Mouse (Mus musculus) MEL (cell line): ENCODE measurements around the gene Klhl23. TPM values are rescaled to one million over a fixed set of nuclear protein-coding genes. Genes with fewer than 3 reads are reported as not detected.

Experiments
- DNase-seq: peaks from one replicate; pipeline ENCODE4 v3.0.0; 2011; ENCODE audit warnings: low read depth, low spot score
- H3K27ac ChIP-seq: 2 replicates; pipeline ENCODE4 v1.5.1; 2012; ENCODE audit warnings: low read depth, mild to moderate bottlenecking, control low read depth, low read length, moderate library complexity; ENCODE audit not compliant: control insufficient read depth
- H3K27me3 ChIP-seq, 2 experiments: fragments of 150-350 bp in 1 of 2; sonication (generic) in 1 of 2; 2 replicates each; pipeline ENCODE4 v1.6.1; 2012; ENCODE audit warnings: low read length in 2 of 2, mild to moderate bottlenecking in 2 of 2, improper control_type of control experiment in 1 of 2, moderate library complexity in 1 of 2; ENCODE audit not compliant: insufficient read depth in 2 of 2, control insufficient read depth in 1 of 2
- H3K36me3 ChIP-seq, 2 experiments: 2 replicates each; pipeline ENCODE4 v1.6.1; 2012 to 2014; ENCODE audit warnings: low read length in 2 of 2, improper control_type of control experiment in 1 of 2, inconsistent platforms in 1 of 2, mild to moderate bottlenecking in 1 of 2; ENCODE audit not compliant: insufficient read depth in 2 of 2, control insufficient read depth in 1 of 2
- H3K4me1 ChIP-seq, 2 experiments: fragments of 150-350 bp in 1 of 2; sonication (generic) in 1 of 2; 2 replicates each; pipeline ENCODE4 v1.6.1; 2012; ENCODE audit warnings: low read length in 2 of 2, improper control_type of control experiment in 1 of 2, mild to moderate bottlenecking in 1 of 2; ENCODE audit not compliant: insufficient read depth in 2 of 2, control insufficient read depth in 1 of 2
- H3K4me3 ChIP-seq, 2 experiments: fragments of 150-350 bp in 1 of 2; sonication (generic) in 1 of 2; 2 replicates each; pipeline ENCODE4 v1.5.1; 2012; ENCODE audit warnings: low read depth in 2 of 2, low read length in 2 of 2, mild to moderate bottlenecking in 2 of 2, moderate library complexity in 2 of 2, control low read depth in 1 of 2, improper control_type of control experiment in 1 of 2; ENCODE audit not compliant: control insufficient read depth in 1 of 2, insufficient read depth in 1 of 2
- H3K79me2 ChIP-seq: 2 replicates; pipeline ENCODE4 v1.6.1; 2012; ENCODE audit warnings: mild to moderate bottlenecking, low read length, moderate library complexity; ENCODE audit not compliant: control insufficient read depth, poor library complexity, insufficient read depth
- H3K9ac ChIP-seq: 2 replicates; pipeline ENCODE4 v1.6.1; 2012; ENCODE audit warnings: low read depth, mild to moderate bottlenecking, control low read depth, low read length, moderate library complexity; ENCODE audit not compliant: control insufficient read depth, poor library complexity, severe bottlenecking
- H3K9me3 ChIP-seq: fragments of 150-350 bp; sonication (generic); replicated peaks from 2 replicates; pipeline ENCODE4 v1.6.1; 2012; ENCODE audit warnings: mild to moderate bottlenecking, low read length, improper control_type of control experiment, moderate library complexity; ENCODE audit not compliant: insufficient read depth
- BHLHE40 ChIP-seq: IDR thresholded peaks from 2 replicates; pipeline ENCODE4 v1.6.1; 2012; ENCODE audit warnings: low read depth, mild to moderate bottlenecking, inconsistent platforms, low read length, improper control_type of control experiment, borderline replicate concordance
- CHD1 ChIP-seq: IDR thresholded peaks from 2 replicates; pipeline ENCODE4 v1.6.1; 2012; ENCODE audit warnings: low read depth, mild to moderate bottlenecking, inconsistent platforms, low read length, improper control_type of control experiment
- CHD2 ChIP-seq: IDR thresholded peaks from 2 replicates; pipeline ENCODE4 v1.6.1; 2011; ENCODE audit warnings: low read length, improper control_type of control experiment
- CTCF ChIP-seq, 3 experiments: IDR thresholded peaks in 2 of 3; conservative IDR thresholded peaks in 1 of 3; 2 replicates each; pipeline ENCODE4 v1.5.1; 2011 to 2012; ENCODE audit warnings: low read length in 3 of 3, low read depth in 2 of 3, mild to moderate bottlenecking in 2 of 3, improper control_type of control experiment in 1 of 3, inconsistent platforms in 1 of 3, mixed read lengths in 1 of 3, moderate library complexity in 1 of 3; ENCODE audit not compliant: control insufficient read depth in 1 of 3, insufficient read depth in 1 of 3, poor library complexity in 1 of 3, severe bottlenecking in 1 of 3
- E2F4 ChIP-seq: IDR thresholded peaks from 2 replicates; pipeline ENCODE4 v1.6.1; 2011; ENCODE audit warnings: low read depth, low read length, improper control_type of control experiment, borderline replicate concordance
- ETS1 ChIP-seq: IDR thresholded peaks from 2 replicates; pipeline ENCODE4 v1.6.1; 2012; ENCODE audit warnings: low read depth, mild to moderate bottlenecking, inconsistent platforms, low read length, improper control_type of control experiment, moderate library complexity
- GABPA ChIP-seq: IDR thresholded peaks from 2 replicates; pipeline ENCODE4 v1.6.1; 2012; ENCODE audit warnings: low read depth, mild to moderate bottlenecking, inconsistent platforms, low read length, improper control_type of control experiment, moderate library complexity
- GATA1 ChIP-seq: IDR thresholded peaks from 2 replicates; pipeline ENCODE4 v1.6.1; 2011; ENCODE audit warnings: low read depth, low read length, improper control_type of control experiment
- HCFC1 ChIP-seq: IDR thresholded peaks from 2 replicates; pipeline ENCODE4 v1.6.1; 2012; ENCODE audit warnings: low read depth, mild to moderate bottlenecking, inconsistent platforms, low read length, improper control_type of control experiment, moderate library complexity
- JUND ChIP-seq: IDR thresholded peaks from 2 replicates; pipeline ENCODE4 v1.6.1; 2011; ENCODE audit warnings: low read depth, mild to moderate bottlenecking, improper control_type of control experiment, low read length
- MEF2A ChIP-seq: IDR thresholded peaks from 2 replicates; pipeline ENCODE4 v1.6.1; 2014; ENCODE audit warnings: low read depth, mild to moderate bottlenecking, inconsistent platforms, low read length, improper control_type of control experiment; ENCODE audit not compliant: poor library complexity, insufficient replicate concordance, severe bottlenecking; ENCODE audit errors: extremely low read depth
- MXI1 ChIP-seq: IDR thresholded peaks from 2 replicates; pipeline ENCODE4 v1.6.1; 2011; ENCODE audit warnings: mild to moderate bottlenecking, low read depth, low read length, improper control_type of control experiment
- MYC ChIP-seq: IDR thresholded peaks from 2 replicates; pipeline ENCODE4 v1.6.1; 2011; ENCODE audit warnings: low read depth, mild to moderate bottlenecking, low read length, improper control_type of control experiment, moderate library complexity
- NELFE ChIP-seq: IDR thresholded peaks from 2 replicates; pipeline ENCODE4 v1.6.1; 2011; ENCODE audit warnings: low read depth, low read length, improper control_type of control experiment
- POLR2AphosphoS2 ChIP-seq: IDR thresholded peaks from 2 replicates; pipeline ENCODE4 v1.6.1; 2011; ENCODE audit warnings: low read length, improper control_type of control experiment
- RAD21 ChIP-seq: IDR thresholded peaks from 2 replicates; pipeline ENCODE4 v1.6.1; 2011; ENCODE audit warnings: mild to moderate bottlenecking, low read depth, low read length, improper control_type of control experiment
- RCOR1 ChIP-seq: IDR thresholded peaks from 2 replicates; pipeline ENCODE4 v1.6.1; 2012; ENCODE audit warnings: low read depth, mild to moderate bottlenecking, inconsistent platforms, low read length, improper control_type of control experiment
- SMC3 ChIP-seq: IDR thresholded peaks from 2 replicates; pipeline ENCODE4 v1.6.1; 2011; ENCODE audit warnings: low read depth, low read length, improper control_type of control experiment
- UBTF ChIP-seq: IDR thresholded peaks from 2 replicates; pipeline ENCODE4 v1.6.1; 2012; ENCODE audit warnings: low read depth, mild to moderate bottlenecking, inconsistent platforms, low read length, improper control_type of control experiment, moderate library complexity, borderline replicate concordance; ENCODE audit not compliant: insufficient read depth
- ZC3H11A ChIP-seq: IDR thresholded peaks from 2 replicates; pipeline ENCODE4 v1.6.1; 2012; ENCODE audit warnings: low read depth, mild to moderate bottlenecking, inconsistent platforms, low read length, improper control_type of control experiment
- ZMIZ1 ChIP-seq: IDR thresholded peaks from 2 replicates; pipeline ENCODE4 v1.6.1; 2012; ENCODE audit warnings: low read depth, mild to moderate bottlenecking, inconsistent platforms, low read length, improper control_type of control experiment, moderate library complexity
- ZNF384 ChIP-seq: IDR thresholded peaks from 2 replicates; pipeline ENCODE4 v1.6.1; 2012; ENCODE audit warnings: low read depth, mild to moderate bottlenecking, inconsistent platforms, low read length, improper control_type of control experiment
- polyA plus RNA-seq, 2 experiments: library from polyadenylated mRNA; stranded (reverse) in 1 of 2; unstranded in 1 of 2; fragments of >175 nt in 1 of 2; fragments of >200 nt in 1 of 2; gene quantifications; 2 replicates each; pipeline versions ENCODE4 v1.2.1 to v1.2.4; 2012; ENCODE audit warnings: low replicate concordance in 2 of 2, low read depth in 1 of 2; ENCODE audit not compliant: insufficient read length in 2 of 2, insufficient read depth in 1 of 2, missing spikeins in 1 of 2
- total RNA-seq: library from RNA; depleted of rRNA; stranded (reverse); fragments of 300-350 nt; gene quantifications from 2 replicates; pipeline ENCODE4 v1.2.3, GENCODE M21; 2012

Gene Klhl23
- total and polyA plus RNA-seq, 3 experiments: 24.8 to 238 (median 31.4) TPM

DNA sequence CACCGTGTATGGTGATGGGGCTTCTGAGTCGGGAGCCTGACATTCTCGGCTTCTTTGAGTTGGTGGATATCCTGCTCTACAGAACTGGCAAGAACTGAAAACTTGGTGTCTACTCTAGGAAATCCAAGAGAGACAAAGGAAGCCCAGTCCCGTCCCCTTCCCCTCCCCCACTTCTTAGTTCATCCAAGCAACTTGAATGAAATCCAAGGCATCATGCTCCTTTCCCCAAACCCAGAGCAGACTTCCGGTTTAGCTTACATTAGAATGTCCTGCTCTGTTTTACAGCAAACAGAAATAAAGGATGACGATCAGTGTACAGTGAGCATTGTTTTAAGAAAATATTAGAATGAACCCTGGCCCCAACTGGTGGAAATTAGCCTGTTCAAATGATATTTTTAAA is 27.5 kb downstream of the Klhl23 start:
- Histone ChIP-seq H3K9me3 (no peaks in the 10 kb centered on the region), H3K27ac (no peak overlapping the region), H3K79me2 (no peaks in the 10 kb centered on the region), H3K36me3 (no peaks in the 10 kb centered on the region), H3K27me3 (no peaks in the 10 kb centered on the region), H3K9ac (no peak overlapping the region), H3K4me1 (no peaks in the 10 kb centered on the region), H3K4me3 (no peak overlapping the region)
- no peak for TF ChIP-seq MYC
- no peak for TF ChIP-seq E2F4
- DNase-seq: no peak

DNA sequence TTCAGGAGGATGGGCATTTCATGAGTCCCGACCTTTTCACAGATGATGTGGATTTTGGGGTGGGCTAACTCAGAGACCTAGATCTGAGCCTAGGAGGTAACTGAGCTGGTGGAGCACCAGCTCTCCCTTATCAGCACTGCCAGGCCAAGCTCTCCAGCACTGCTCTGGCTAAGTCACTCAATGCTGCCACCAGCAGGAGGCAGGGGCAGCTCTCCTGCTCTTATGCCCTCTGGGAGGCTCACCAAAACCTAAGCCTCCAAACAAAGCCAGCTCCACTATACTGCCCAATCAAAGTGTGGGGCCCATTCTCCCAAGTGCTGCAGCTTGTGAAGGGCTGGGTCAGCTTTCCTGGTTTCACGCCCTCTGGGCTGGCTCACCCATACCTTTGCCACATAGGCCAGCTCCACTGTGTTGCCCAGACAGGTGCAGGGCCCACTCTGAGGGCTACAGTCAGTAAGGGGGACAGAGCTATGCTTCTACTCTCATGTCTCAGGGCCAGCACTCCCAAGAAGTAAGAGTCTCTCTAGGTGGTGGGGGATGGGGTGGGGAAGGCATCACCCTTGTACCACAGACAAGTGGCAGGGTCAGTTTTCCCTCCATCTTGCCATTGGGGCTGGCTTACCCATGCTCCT is 29.8 kb downstream of the Klhl23 start:
- Histone ChIP-seq H3K36me3 (peaks cover 0 to 8% of the 10 kb centered on the region in 2 experiments; a peak in 2 of 4 replicates), H3K27ac (no peak overlapping the region), H3K4me3 (no peak overlapping the region), H3K9ac (no peak overlapping the region), H3K9me3 (no peaks in the 10 kb centered on the region), H3K79me2 (no peaks in the 10 kb centered on the region), H3K4me1 (peaks cover 5 to 7% of the 10 kb centered on the region in 2 experiments), H3K27me3 (no peaks in the 10 kb centered on the region)
- peak; percentile 20 to 52 (median 44); a peak in 4 of 6 replicates for TF ChIP-seq CTCF (IDR thresholded peaks at IDR 0.05 in 2 of 3, conservative IDR thresholded peaks at IDR 0.05 in 1 of 3; ENCODE audit: control insufficient read depth in 1 of 3, insufficient read depth in 1 of 3, low read depth in 2 of 3, low read length in 3 of 3, poor library complexity in 1 of 3, severe bottlenecking in 1 of 3)
- TF ChIP-seq SMC3: peak; percentile 45
- TF ChIP-seq MYC: no peak
- TF ChIP-seq UBTF: no peak
- TF ChIP-seq RAD21: peak; percentile 23
- TF ChIP-seq JUND: no peak
- TF ChIP-seq MEF2A: no peak
- peak; percentile 41; the same call in 1 of the 2 replicates for TF ChIP-seq GATA1
- peak; percentile 49 for DNase-seq

DNA sequence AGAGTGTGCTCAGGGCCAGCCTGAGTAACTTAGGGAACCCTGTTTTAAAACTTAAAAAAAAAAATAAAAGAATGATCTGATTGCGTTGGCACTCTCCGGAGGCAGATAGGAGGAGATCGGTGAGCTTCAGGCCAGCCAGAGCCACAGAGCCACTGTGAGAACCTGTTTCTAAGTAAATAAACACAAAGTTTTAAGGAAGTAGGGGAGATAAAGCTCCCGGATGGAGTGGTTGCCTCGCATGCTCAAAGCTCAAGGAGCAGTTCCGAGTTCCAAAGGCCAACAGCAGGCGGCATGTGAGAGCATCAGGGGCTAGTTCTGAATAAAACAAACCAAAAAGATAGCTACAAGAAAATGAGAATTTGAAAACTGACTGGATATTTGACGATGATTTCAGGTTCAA is 34.6 kb downstream of the Klhl23 start:
- H3K79me2 ChIP-seq: peaks cover under 1% of the 10 kb centered on the region
- DNase-seq: peak; percentile 95
- peak; percentile 76 for TF ChIP-seq HCFC1
- TF ChIP-seq UBTF: no peak
- no peak for TF ChIP-seq ZC3H11A
- no peak for TF ChIP-seq JUND
- TF ChIP-seq NELFE: no peak
- no peak for TF ChIP-seq POLR2AphosphoS2
- peak; percentile 88 for TF ChIP-seq MXI1
- TF ChIP-seq GATA1: peak; percentile 74
- no peak for TF ChIP-seq BHLHE40
- no peak for TF ChIP-seq CHD2
- TF ChIP-seq RAD21: no peak; the same call in 1 of the 2 replicates
- TF ChIP-seq CTCF (IDR thresholded peaks at IDR 0.05 in 2 of 3, conservative IDR thresholded peaks at IDR 0.05 in 1 of 3; ENCODE audit: control insufficient read depth in 1 of 3, insufficient read depth in 1 of 3, low read depth in 2 of 3, low read length in 3 of 3, poor library complexity in 1 of 3, severe bottlenecking in 1 of 3): peak; percentile 60 to 70 (median 63)
- peak; percentile 79 for TF ChIP-seq ZNF384
- TF ChIP-seq SMC3: peak; percentile 67
- TF ChIP-seq MYC: peak; percentile 80
- peak; percentile 68 for TF ChIP-seq RCOR1
- TF ChIP-seq ZMIZ1: no peak
- no peak for TF ChIP-seq GABPA
- TF ChIP-seq ETS1: peak; percentile 62; the same call in 1 of the 2 replicates
- TF ChIP-seq MEF2A: no peak
- TF ChIP-seq CHD1: no peak

More for the DNA sequence above, 34.6 kb downstream of the Klhl23 start:
- peaks cover 0 to 15% of the 10 kb centered on the region in 2 experiments; a peak in 2 of 4 replicates for H3K36me3 ChIP-seq
- no peaks in the 10 kb centered on the region for H3K27me3 ChIP-seq
- H3K4me3 ChIP-seq: peak overlapping the region; percentile 26 to 40
- peaks cover 7 to 14% of the 10 kb centered on the region in 2 experiments for H3K4me1 ChIP-seq
- H3K27ac ChIP-seq: peak overlapping the region; percentile 55
- H3K9me3 ChIP-seq: no peaks in the 10 kb centered on the region
- H3K9ac ChIP-seq: peak overlapping the region; percentile 58
